Mouse (Mus musculus) embryonic facial prominence, embryonic 14.5 days (tissue): Measurements from ENCODE around the gene Med8. TPM values are rescaled to one million over a fixed set of nuclear protein-coding genes. Genes with fewer than 3 reads are reported as not detected.

Source experiments
- ATAC-seq: fragments of 200-750 bp; cut with Nextera tagmentation; 2 replicates; pipeline ENCODE4 v1.8.0; 2017; ENCODE audit warnings: low read depth, moderate number of reproducible peaks, moderate TSS enrichment
- DNase-seq: peaks from one replicate; pipeline ENCODE4 v3.0.0-alpha.2; 2015; ENCODE audit warnings: low spot score
- H3K27ac ChIP-seq: fragments of 300-500 bp; sonication (generic); replicated peaks from 2 replicates; pipeline ENCODE4 v1.5.1; 2014; ENCODE audit warnings: low read depth, mild to moderate bottlenecking, low read length, moderate library complexity
- H3K27me3 ChIP-seq: fragments of 300-500 bp; sonication (generic); replicated peaks from 2 replicates; pipeline ENCODE4 v1.6.1; 2014; ENCODE audit warnings: low read length; ENCODE audit not compliant: control insufficient read depth, insufficient read depth
- H3K36me3 ChIP-seq: fragments of 300-500 bp; sonication (generic); 2 replicates; pipeline ENCODE4 v1.6.1; 2014; ENCODE audit warnings: low read length, mixed read lengths; ENCODE audit not compliant: control insufficient read depth, insufficient read depth
- H3K4me1 ChIP-seq: fragments of 300-500 bp; sonication (generic); 2 replicates; pipeline ENCODE4 v1.6.1; 2014; ENCODE audit warnings: antibody characterized with exemption, low read length; ENCODE audit not compliant: control insufficient read depth, insufficient read depth
- H3K4me2 ChIP-seq: fragments of 300-500 bp; sonication (generic); 2 replicates; pipeline ENCODE4 v1.6.1; 2014; ENCODE audit warnings: low read depth, mild to moderate bottlenecking, low read length, moderate library complexity, mixed read lengths
- H3K4me3 ChIP-seq: fragments of 300-500 bp; sonication (generic); 2 replicates; pipeline ENCODE4 v1.5.1; 2014; ENCODE audit warnings: low read depth, mild to moderate bottlenecking, low read length
- H3K9ac ChIP-seq: fragments of 300-500 bp; sonication (generic); 2 replicates; pipeline ENCODE4 v1.6.1; 2014; ENCODE audit warnings: low read depth, mild to moderate bottlenecking, low read length, moderate library complexity, mixed read lengths
- H3K9me3 ChIP-seq: fragments of 300-500 bp; sonication (generic); 2 replicates; pipeline ENCODE4 v1.6.1; 2016; ENCODE audit warnings: low read length; ENCODE audit not compliant: control insufficient read depth
- WGBS: fragments of 180-500 bp; shearing (Covaris S2); extraction: QIAGEN DNeasy Blood & Tissue Kit; methylation state at CpG from one replicate; pipeline ENCODE4 v1.1.7; 2014; 5-methylcytosine and 5-hydroxymethylcytosine counted together
- polyA plus RNA-seq: library from polyadenylated mRNA; unstranded; fragments of >200 nt; fragmentation: Nextera tagmentation; extraction: Ambion mirVana; gene quantifications from 2 replicates; pipeline ENCODE4 v1.2.1, GENCODE M21; 2014

Med8 gene
- polyA plus RNA-seq, result 85.0 and 97.1 TPM in 2 replicates

- ATAC-seq (peak; percentile 94), DNase-seq (peak; percentile 96)
- Histone ChIP-seq H3K4me1 (peaks cover 10% of the 10 kb centered on the region), H3K27ac (peak within 1 kb of the TSS; percentile 76), H3K4me3 (peak within 1 kb of the TSS; percentile 83), H3K4me2 (peak within 1 kb of the TSS; percentile 85), H3K9ac (peak within 1 kb of the TSS; percentile 90), H3K9me3 (no peaks in the 10 kb centered on the region), H3K36me3 (peaks cover 43% of the 10 kb centered on the region), H3K27me3 (no peaks in the 10 kb centered on the region)
- WGBS, result under 1% methylated on average over 46 of the region's 53 CpGs
Measured at GRCm38 (mm10) chr4:118409142-118409900, at the start of gene Med8, which contains the start of gene Szt2. Med8 (plus strand) TSS chr4:118409337. Szt2 (minus strand) TSS chr4:118409273.

GRCm38 (mm10) chr4:118359896-118360720 is 49.0 kb upstream of the Med8 start:
- Histone ChIP-seq H3K4me1 (peaks cover 12% of the 10 kb centered on the region), H3K27ac (peak overlapping the region; percentile 87), H3K9me3 (no peaks in the 10 kb centered on the region), H3K27me3 (no peaks in the 10 kb centered on the region), H3K9ac (peak overlapping the region; percentile 86), H3K4me2 (peak overlapping the region; percentile 91), H3K4me3 (peak overlapping the region; percentile 65), H3K36me3 (peaks cover 39% of the 10 kb centered on the region)
- 2% methylated on average over 43 of the region's 54 CpGs for WGBS
- peak; percentile 83 for DNase-seq
- peak; percentile 89 for ATAC-seq

GRCm38 (mm10) chr4:118361451-118361850 is 47.7 kb upstream of the Med8 start:
- DNase-seq (no peak), ATAC-seq (no peak)
- Histone ChIP-seq H3K4me2 (no peak overlapping the region), H3K27me3 (no peaks in the 10 kb centered on the region), H3K9me3 (no peaks in the 10 kb centered on the region), H3K36me3 (peaks cover 52% of the 10 kb centered on the region), H3K27ac (no peak overlapping the region), H3K4me3 (no peak overlapping the region), H3K9ac (no peak overlapping the region), H3K4me1 (peaks cover 12% of the 10 kb centered on the region)
- 76% methylated on average over 5 of the region's 5 CpGs for WGBS

DNA sequence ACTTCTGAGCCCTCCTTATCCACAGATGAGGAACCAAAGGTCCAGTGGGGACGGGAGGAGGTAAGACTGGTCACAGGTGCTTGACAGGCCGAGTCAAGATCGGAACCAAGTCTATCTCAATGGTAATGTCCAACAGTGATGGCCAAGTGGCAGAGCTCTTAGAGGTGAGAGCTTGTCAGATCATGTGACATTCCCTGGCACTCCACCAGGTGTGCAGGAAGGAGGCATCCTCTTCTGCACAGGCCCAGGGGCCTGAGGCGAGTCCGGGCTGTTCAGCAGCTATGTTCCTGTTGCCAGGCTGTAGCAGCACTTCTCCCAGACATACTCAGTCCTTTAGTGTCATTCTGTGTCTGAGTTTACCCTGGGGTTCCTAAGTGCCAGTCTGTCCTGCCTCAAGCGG is 46.3 kb upstream of the Med8 start:
- H3K9ac ChIP-seq, result no peak overlapping the region

GRCm38 (mm10) chr4:118363985-118364384 is 45.2 kb upstream of the Med8 start:
- no peaks in the 10 kb centered on the region for H3K27me3 ChIP-seq
- H3K4me2 ChIP-seq, result no peak overlapping the region
- peaks cover 12% of the 10 kb centered on the region for H3K4me1 ChIP-seq
- ATAC-seq, result no peak
- H3K36me3 ChIP-seq, result peaks cover 73% of the 10 kb centered on the region
- H3K27ac ChIP-seq, result no peak overlapping the region
- no peak for DNase-seq
- no peaks in the 10 kb centered on the region for H3K9me3 ChIP-seq
- no peak overlapping the region for H3K4me3 ChIP-seq
- 99% methylated on average over 3 of the region's 3 CpGs for WGBS
- no peak overlapping the region for H3K9ac ChIP-seq

More for the DNA sequence above, 46.3 kb upstream of the Med8 start:
- peaks cover 62% of the 10 kb centered on the region for H3K36me3 ChIP-seq
- 96% methylated on average over 6 of the region's 6 CpGs for WGBS
- ATAC-seq (no peak), DNase-seq (no peak)
- H3K9me3 ChIP-seq, result no peaks in the 10 kb centered on the region
- H3K27me3 ChIP-seq, result no peaks in the 10 kb centered on the region
- H3K4me2 ChIP-seq, result no peak overlapping the region
- no peak overlapping the region for H3K27ac ChIP-seq
- no peak overlapping the region for H3K4me3 ChIP-seq
- peaks cover 12% of the 10 kb centered on the region for H3K4me1 ChIP-seq

- Histone ChIP-seq H3K27ac (no peak overlapping the region), H3K9me3 (no peaks in the 10 kb centered on the region), H3K36me3 (peaks cover 80% of the 10 kb centered on the region), H3K4me3 (no peak overlapping the region), H3K27me3 (no peaks in the 10 kb centered on the region), H3K9ac (no peak overlapping the region), H3K4me1 (peaks cover 7% of the 10 kb centered on the region), H3K4me2 (no peak overlapping the region)
- WGBS, result 96% methylated on average over 12 of the region's 13 CpGs
- no peak for DNase-seq
- no peak for ATAC-seq
Measured at GRCm38 (mm10) chr4:118364641-118365040, 44.5 kb upstream of the Med8 start.

GRCm38 (mm10) chr4:118365991-118366390 is 43.1 kb upstream of the Med8 start:
- ATAC-seq, result no peak
- Histone ChIP-seq H3K4me2 (no peak overlapping the region), H3K4me3 (no peak overlapping the region), H3K9me3 (no peaks in the 10 kb centered on the region), H3K4me1 (no peaks in the 10 kb centered on the region), H3K27me3 (no peaks in the 10 kb centered on the region), H3K27ac (no peak overlapping the region), H3K36me3 (peaks cover 91% of the 10 kb centered on the region), H3K9ac (no peak overlapping the region)
- whole genome bisulfite sequencing, result 93% methylated on average over 14 of the region's 14 CpGs
- no peak for DNase-seq

GRCm38 (mm10) chr4:118367551-118367950 is 41.6 kb upstream of the Med8 start:
- no peaks in the 10 kb centered on the region for H3K4me1 ChIP-seq
- peaks cover 91% of the 10 kb centered on the region for H3K36me3 ChIP-seq
- DNase-seq (no peak), ATAC-seq (no peak)
- H3K27me3 ChIP-seq, result no peaks in the 10 kb centered on the region
- H3K9ac ChIP-seq, result no peak overlapping the region
- H3K4me2 ChIP-seq, result no peak overlapping the region
- WGBS, result 89% methylated on average over 12 of the region's 12 CpGs
- H3K9me3 ChIP-seq, result no peaks in the 10 kb centered on the region
- no peak overlapping the region for H3K4me3 ChIP-seq
- H3K27ac ChIP-seq, result no peak overlapping the region
